Mouse (Mus musculus) hindbrain, embryonic 12.5 days (tissue): ENCODE measurements around the gene Btbd3. TPM values are rescaled to one million over a fixed set of nuclear protein-coding genes. Genes with fewer than 3 reads are reported as not detected.

ENCODE experiments used
- ATAC-seq: fragments of 200-750 bp; cut with Nextera tagmentation; 2 replicates; pipeline ENCODE4 v1.8.0; 2017; ENCODE audit warnings: moderate TSS enrichment; ENCODE audit not compliant: low FRiP score
- H3K27ac ChIP-seq: fragments of 300-500 bp; sonication (generic); 2 replicates; pipeline ENCODE4 v1.5.1; 2016; ENCODE audit warnings: mild to moderate bottlenecking
- H3K27me3 ChIP-seq: fragments of 300-500 bp; sonication (generic); 2 replicates; pipeline ENCODE4 v1.6.1; 2016; ENCODE audit warnings: mild to moderate bottlenecking
- H3K36me3 ChIP-seq: fragments of 300-500 bp; sonication (generic); 2 replicates; pipeline ENCODE4 v1.6.1; 2016; ENCODE audit warnings: mild to moderate bottlenecking
- H3K4me1 ChIP-seq: fragments of 300-500 bp; sonication (generic); 2 replicates; pipeline ENCODE4 v1.6.1; 2016
- H3K4me2 ChIP-seq: fragments of 300-500 bp; sonication (generic); replicated peaks from 2 replicates; pipeline ENCODE4 v1.6.1; 2016; ENCODE audit warnings: mild to moderate bottlenecking
- H3K4me3 ChIP-seq: fragments of 300-500 bp; sonication (generic); 2 replicates; pipeline ENCODE4 v1.5.1; 2016; ENCODE audit warnings: mild to moderate bottlenecking
- H3K9ac ChIP-seq: fragments of 300-500 bp; sonication (generic); 2 replicates; pipeline ENCODE4 v1.6.1; 2016; ENCODE audit warnings: mild to moderate bottlenecking, moderate library complexity
- H3K9me3 ChIP-seq: fragments of 300-500 bp; sonication (generic); replicated peaks from 2 replicates; pipeline ENCODE4 v1.6.1; 2016; ENCODE audit warnings: mild to moderate bottlenecking
- WGBS: fragments of 180-500 bp; shearing (Covaris S2); methylation state at CpG from one replicate; pipeline ENCODE4 v1.1.7; 2016; 5-methylcytosine and 5-hydroxymethylcytosine counted together
- polyA plus RNA-seq: library from polyadenylated mRNA; unstranded; fragments of >200 nt; fragmentation: Nextera tagmentation; extraction: Ambion mirVana; gene quantifications from 2 replicates; pipeline ENCODE4 v1.2.1, GENCODE M21; 2016

Gene Btbd3
- polyA plus RNA-seq, 1 experiment from 2014 or later: 20.8 TPM

DNA sequence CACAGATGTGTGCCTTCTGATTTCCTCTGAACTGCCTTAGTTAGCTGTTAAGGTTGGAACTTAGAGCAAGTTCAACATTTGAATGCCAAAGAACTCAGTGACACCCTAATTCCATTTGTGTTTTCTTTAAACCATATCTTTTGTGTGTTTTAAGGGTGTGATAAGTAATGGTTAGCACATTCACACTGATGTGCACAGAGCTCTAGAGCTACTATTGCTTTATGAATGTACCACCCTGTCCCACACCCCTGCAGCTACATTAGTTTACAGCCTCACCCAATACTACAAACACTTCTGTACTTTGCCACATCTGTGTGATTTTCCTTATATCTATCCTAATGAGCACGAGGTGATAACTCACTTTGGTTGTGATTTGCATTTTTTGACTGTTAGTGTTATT lies 333.9 kb downstream of the Btbd3 start:
- ATAC-seq: no peak
- no peak overlapping the region for H3K4me2 ChIP-seq
- no peak overlapping the region for H3K4me3 ChIP-seq
- H3K27ac ChIP-seq: no peak overlapping the region
- no peaks in the 10 kb centered on the region for H3K4me1 ChIP-seq
- no peaks in the 10 kb centered on the region for H3K27me3 ChIP-seq
- no peak overlapping the region for H3K9ac ChIP-seq
- WGBS: 85% methylated on average over 1 of the region's 1 CpGs
- no peaks in the 10 kb centered on the region for H3K36me3 ChIP-seq
- H3K9me3 ChIP-seq: no peaks in the 10 kb centered on the region

DNA sequence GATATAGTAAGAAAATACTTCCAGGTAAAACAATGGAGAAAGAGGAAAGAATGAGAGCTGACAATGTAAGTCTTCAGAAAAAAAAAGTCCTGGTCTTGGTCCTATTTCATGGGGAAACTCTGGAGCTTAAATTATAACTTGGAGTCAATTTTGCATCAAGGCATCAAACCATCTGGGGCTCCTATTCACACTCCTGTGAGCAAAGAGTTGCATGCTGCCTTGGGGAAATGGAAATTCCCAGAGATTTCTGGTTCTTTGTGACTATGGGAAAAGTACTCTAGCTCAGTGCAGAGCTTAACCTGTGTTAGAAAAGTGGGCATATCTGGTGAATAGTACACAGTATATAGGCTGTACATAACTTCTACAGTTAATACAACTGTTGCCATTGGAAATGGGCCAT lies 356.0 kb downstream of the Btbd3 start:
- no peaks in the 10 kb centered on the region for H3K36me3 ChIP-seq
- no peak overlapping the region for H3K27ac ChIP-seq
- H3K9ac ChIP-seq: no peak overlapping the region
- H3K4me3 ChIP-seq: no peak overlapping the region
- no peak overlapping the region for H3K4me2 ChIP-seq
- no peaks in the 10 kb centered on the region for H3K27me3 ChIP-seq
- H3K4me1 ChIP-seq: no peaks in the 10 kb centered on the region
- ATAC-seq: no peak
- no peaks in the 10 kb centered on the region for H3K9me3 ChIP-seq

DNA sequence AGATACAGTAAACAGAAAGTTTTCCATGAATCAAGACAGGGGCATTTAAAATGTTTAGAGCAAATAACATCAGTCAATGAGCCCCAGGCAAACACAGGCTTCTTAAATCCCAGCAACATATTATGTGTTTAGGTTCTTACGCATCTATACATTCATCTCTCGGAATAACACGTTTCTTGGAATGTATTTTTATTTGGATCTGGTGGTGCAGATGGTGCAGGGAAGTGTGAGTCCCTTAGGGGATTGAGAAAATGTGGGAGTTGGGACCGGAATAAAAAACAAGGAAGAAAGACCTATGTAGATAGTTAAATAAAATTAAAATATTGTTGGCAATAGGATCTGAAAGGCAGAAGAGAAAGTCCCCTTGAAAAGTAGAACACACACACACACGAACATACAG lies 361.1 kb downstream of the Btbd3 start:
- Histone ChIP-seq H3K4me2 (no peak overlapping the region), H3K4me1 (no peaks in the 10 kb centered on the region), H3K4me3 (no peak overlapping the region), H3K27me3 (no peaks in the 10 kb centered on the region), H3K36me3 (no peaks in the 10 kb centered on the region), H3K27ac (no peak overlapping the region), H3K9me3 (no peaks in the 10 kb centered on the region), H3K9ac (no peak overlapping the region)
- WGBS: 94% methylated on average over 5 of the region's 5 CpGs
- ATAC-seq: no peak
